Mouse (Mus musculus): ENCODE measurements around the gene Crybg2. TPM values are rescaled to one million over a fixed set of nuclear protein-coding genes. Genes with fewer than 3 reads are reported as not detected.

The Crybg2 gene
- 7.5 and 9.4 TPM in 2 replicates for polyA plus RNA-seq (2012; rRNA removed)

DNA sequence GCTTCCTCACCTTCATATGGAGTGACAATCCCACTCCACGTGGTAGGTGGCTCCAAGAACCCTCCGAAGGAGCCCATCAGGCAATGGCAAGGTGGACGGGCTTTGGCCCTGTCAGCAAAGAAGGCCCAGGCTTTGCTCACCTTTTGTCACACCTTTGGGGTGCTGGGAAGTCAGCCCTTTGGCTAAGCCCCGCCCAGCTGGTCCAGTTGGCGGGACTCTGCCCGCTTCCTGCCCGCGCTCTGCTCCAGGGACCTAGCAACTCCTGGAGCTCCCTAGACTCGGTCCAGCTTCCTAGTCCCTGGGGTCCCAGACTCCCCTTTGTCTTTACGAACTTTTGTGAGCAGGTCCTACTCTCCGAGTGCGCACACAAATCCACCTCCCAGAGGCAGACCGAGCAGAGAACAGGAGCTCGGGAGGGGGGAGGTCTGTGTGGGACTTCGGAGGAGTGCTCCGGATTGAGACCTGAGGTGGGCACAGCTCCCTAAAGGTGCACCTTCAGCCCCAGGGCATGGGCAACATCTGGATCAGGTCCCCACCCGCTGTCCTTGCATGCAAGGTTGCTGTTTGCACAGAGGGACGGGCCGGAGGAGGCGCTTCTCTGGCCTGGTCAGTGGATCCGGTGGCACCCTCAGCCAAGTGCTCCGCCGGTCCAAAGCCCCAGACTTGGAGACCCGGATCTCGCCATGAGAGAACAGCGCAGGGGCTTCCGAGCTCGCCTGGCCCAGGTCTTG lies at the start of gene Crybg2:
Gene Crybg2, plus strand, starts transcription at position 681 of the 731 bp plus-strand sequence.

DNA sequence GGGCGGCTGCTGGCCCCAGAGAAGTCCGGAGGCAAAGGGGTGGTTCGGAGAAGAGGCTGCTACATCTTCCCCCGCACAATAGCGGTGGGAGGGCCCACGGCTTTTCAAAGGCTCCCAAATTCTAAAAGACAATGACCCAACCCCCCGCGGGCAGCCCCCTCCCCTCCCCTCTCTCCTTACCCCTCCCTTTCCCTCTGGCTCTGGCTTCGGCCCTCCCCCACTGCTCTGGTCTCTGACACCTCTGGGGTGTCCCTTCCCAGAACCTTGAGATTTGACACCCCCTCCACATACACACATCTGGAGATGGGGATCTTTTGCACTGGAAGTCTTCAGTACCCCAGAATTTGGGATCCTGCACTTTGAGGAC lies 41.9 kb upstream of the Crybg2 start, which contains the start of gene Lin28a:
Gene Lin28a, minus strand, starts transcription at position 63 of the 367 bp plus-strand sequence.

DNA sequence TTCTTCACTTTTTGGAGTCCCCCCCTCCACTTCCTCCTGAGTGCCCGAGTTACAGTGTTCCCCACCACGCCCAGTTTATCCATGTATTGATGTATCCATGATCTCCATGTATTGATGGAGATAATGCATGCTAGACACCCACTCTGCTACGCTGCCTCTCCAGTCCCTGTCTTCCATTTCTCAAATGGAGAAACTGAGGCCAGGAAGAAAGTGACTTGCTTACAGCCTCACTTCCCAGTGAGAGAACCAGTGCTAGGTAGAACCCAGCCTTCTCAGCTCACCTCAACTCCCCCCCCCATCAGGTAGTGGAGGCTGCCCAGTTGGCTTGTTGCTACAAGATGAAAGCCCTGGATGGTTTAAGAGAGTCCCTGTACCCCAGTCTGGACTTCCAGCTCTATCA lies 7.1 kb upstream of the Crybg2 start, which contains the start of gene Zfp683:
Gene Zfp683, plus strand, starts transcription at position 301 of the 400 bp plus-strand sequence.

DNA sequence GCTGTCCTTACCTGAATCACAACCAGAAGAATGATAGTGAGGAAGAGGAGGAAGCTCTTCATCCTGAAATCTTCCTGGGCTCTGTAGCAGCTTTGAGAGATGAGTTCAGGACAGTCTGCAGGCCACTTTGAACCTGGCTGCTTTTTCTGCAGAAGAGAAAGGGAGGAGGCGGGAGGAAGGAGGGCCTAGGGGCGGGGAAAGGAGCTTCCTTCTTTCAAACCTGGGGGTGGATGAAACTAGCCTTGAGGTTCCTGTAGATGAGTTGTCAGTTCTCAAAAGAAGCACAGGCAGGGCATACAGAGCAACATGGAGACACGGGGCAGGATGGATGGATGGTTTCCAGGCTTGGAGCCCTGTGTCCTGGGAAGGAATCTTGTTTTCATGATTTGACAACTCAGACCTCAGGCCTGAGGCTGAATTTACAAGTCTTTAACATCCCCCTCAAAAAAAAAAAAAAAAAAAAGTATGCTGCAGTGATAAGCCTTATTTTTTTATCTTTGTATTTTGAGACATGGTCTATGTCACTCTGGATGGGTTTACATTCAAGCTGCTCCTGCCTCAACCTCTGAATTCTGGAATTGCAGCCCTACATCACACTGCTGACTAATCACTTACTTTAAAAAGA lies 34.4 kb downstream of the Crybg2 start, which contains the start of gene Cd52:
Gene Cd52, minus strand, starts transcription at position 160 of the 625 bp plus-strand sequence.

GRCm38 (mm10) chr4:134101979-134102741 lies 41.5 kb downstream of the Crybg2 start, which contains the start of gene Ubxn11:
Gene Ubxn11, plus strand, starts transcription at chr4:134102570.

DNA sequence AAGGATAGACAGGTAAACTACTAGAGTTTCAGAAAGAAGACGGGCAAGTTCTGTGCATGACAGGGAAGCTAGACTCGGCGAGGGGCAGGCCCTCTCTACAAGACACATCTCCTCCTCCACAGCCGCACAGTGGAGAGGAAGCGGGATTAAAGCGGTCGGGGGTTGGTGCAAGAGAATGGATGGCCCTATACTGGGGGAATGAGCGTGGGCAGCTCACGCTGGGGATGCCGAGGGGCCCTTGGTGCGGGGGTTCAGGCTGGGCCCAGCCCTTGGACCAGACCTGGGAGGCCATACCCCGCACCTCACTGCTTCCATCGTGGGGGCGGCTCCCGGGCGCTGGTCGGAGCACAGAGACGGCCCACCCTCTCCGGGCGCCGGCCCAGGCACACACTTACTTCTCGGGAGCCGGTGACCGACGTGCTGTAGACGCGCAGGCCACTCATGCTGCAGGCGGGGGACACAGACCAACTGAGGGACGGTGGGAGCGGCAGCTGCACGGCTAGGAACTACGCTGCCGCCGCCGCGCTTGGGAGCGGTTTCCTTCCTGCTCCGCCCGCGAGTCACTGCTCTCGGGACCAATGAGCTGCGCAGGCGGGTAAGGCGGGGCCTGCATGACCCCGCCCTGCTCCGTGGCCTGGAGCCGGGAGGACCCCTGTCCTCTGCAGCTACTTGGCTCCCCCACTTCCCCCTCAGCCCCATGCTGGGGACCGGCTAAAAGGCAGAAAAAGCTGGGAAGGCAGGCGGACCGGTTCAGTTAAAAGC lies 67.8 kb downstream of the Crybg2 start, which contains the start of gene Sh3bgrl3:
Gene Sh3bgrl3, minus strand, starts transcription at position 569 of the 762 bp plus-strand sequence.

Other genes starting within 250 kb of the Crybg2 start
- 49.6 and 54.9 TPM in 2 replicates for gene Rps6ka1, start 173.0 kb upstream of the Crybg2 start, polyA plus RNA-seq (2012; rRNA removed)
- gene Hmgn2, start 92.2 kb upstream of the Crybg2 start, polyA plus RNA-seq (2012; rRNA removed): 2.3 and 3.2 TPM in 2 replicates
- 6.3 and 6.7 TPM in 2 replicates for gene Dhdds, start 59.9 kb upstream of the Crybg2 start, polyA plus RNA-seq (2012; rRNA removed)
- not detected in 2 replicates for gene Lin28a, start 42.0 kb upstream of the Crybg2 start, polyA plus RNA-seq (2012; rRNA removed)
- gene Zfp683, start 7.0 kb upstream of the Crybg2 start, polyA plus RNA-seq (2012; rRNA removed): 0.05 and 0.10 TPM in 2 replicates
- gene Cd52, start 34.3 kb downstream of the Crybg2 start, polyA plus RNA-seq (2012; rRNA removed): 4.7 and 8.8 TPM in 2 replicates
- 0.82 and 2.1 TPM in 2 replicates for gene Ubxn11, start 41.8 kb downstream of the Crybg2 start, polyA plus RNA-seq (2012; rRNA removed)
- gene Sh3bgrl3, start 68.0 kb downstream of the Crybg2 start, polyA plus RNA-seq (2012; rRNA removed): 521 and 785 TPM in 2 replicates
- gene Cep85, start 126.3 kb downstream of the Crybg2 start, polyA plus RNA-seq (2012; rRNA removed): 17.3 and 19.2 TPM in 2 replicates
- gene Gm7534, start 142.2 kb downstream of the Crybg2 start, polyA plus RNA-seq (2012; rRNA removed): not detected in 2 replicates
- gene Catsper4, start 166.6 kb downstream of the Crybg2 start, polyA plus RNA-seq (2012; rRNA removed): 0.21 and 0.29 TPM in 2 replicates
- 12.0 TPM in 2 replicates for gene Cnksr1, start 177.6 kb downstream of the Crybg2 start, polyA plus RNA-seq (2012; rRNA removed)
- gene E130218I03Rik, start 182.8 kb downstream of the Crybg2 start, polyA plus RNA-seq (2012; rRNA removed): not detected in 2 replicates
- gene Zfp593, start 184.8 kb downstream of the Crybg2 start, polyA plus RNA-seq (2012; rRNA removed): 4.6 and 9.0 TPM in 2 replicates
- gene Gm30191, start 186.1 kb downstream of the Crybg2 start, polyA plus RNA-seq (2012; rRNA removed): 0.14 TPM in 1 of 2 replicates, not detected in the other
- 6.7 and 9.4 TPM in 2 replicates for gene Grrp1, start 193.3 kb downstream of the Crybg2 start, polyA plus RNA-seq (2012; rRNA removed)
- 0.56 and 0.67 TPM in 2 replicates for gene Pdik1l, start 227.1 kb downstream of the Crybg2 start, polyA plus RNA-seq (2012; rRNA removed)